Mouse (Mus musculus) layer of hippocampus, postnatal 14 days (tissue): Measurements from ENCODE around the gene Olfr358. TPM values are rescaled to one million over a fixed set of nuclear protein-coding genes. Genes with fewer than 3 reads are reported as not detected.

ENCODE experiments used
- DNase-seq, 2 experiments: peaks; one replicate each; pipeline ENCODE4 v3.0.0; 2021 to 2022; ENCODE audit warnings: low spot score in 2 of 2, mixed read lengths in 1 of 2
- long read RNA-seq, 2 experiments: library from polyadenylated mRNA; stranded (forward); transcript quantifications; one replicate each; pipeline ENCODE4 v2.0.0; 2021
- total RNA-seq, 2 experiments: library from RNA; stranded (reverse); gene quantifications; 2 replicates each; pipeline ENCODE4 v1.2.3; 2021

Gene Olfr358
- not detected for total RNA-seq
- long read RNA-seq, experiment 1 = 0 reads
- long read RNA-seq, experiment 2 = 0 reads

DNA sequence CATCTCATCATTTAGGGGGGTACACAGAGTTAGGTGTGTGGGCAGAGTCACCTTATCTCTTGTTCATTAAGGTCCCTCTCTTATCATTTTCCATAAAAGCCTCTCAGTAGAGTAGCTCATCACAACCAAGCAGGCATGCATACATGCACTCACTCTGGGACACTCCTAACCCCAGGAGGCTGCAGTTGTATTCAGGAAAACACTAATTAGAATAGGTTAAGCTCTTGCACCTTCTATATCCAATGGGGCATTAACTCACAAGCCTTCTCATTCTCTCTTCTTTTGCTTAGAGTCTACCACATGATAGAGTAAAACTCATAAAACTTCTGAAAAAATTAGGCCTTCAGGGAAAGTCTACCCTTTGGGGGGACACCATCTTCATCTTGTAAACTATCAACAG lies at the start of gene Olfr358:
Olfr358 (minus strand) TSS at position 101 of the 400 bp plus-strand sequence.
- no peak for DNase-seq

- no peak for DNase-seq
These were observed 12.1 kb downstream of the Olfr358 start for GRCm38 (mm10) chr2:36997030-36997429.

GRCm38 (mm10) chr2:36993527-36993926 lies 15.6 kb downstream of the Olfr358 start, which contains the start of gene Olfr357:
TSS of gene Olfr357 (plus strand) at chr2:36993827.
- DNase-seq = no peak

Other genes with a start within 250 kb of the Olfr358 start
- not detected for gene Olfr348, start 225.1 kb downstream of the Olfr358 start, total RNA-seq
- gene Olfr50, start 218.8 kb downstream of the Olfr358 start, total RNA-seq = not detected
- gene Olfr3, start 192.3 kb downstream of the Olfr358 start, total RNA-seq = not detected
- not detected for gene Olfr350, start 163.0 kb downstream of the Olfr358 start, total RNA-seq
- under 1 TPM; 0.12 TPM for gene Olfr351, start 146.7 kb downstream of the Olfr358 start, total RNA-seq
- not detected for gene Olfr352, start 140.9 kb downstream of the Olfr358 start, total RNA-seq
- not detected for gene Olfr353, start 116.4 kb downstream of the Olfr358 start, total RNA-seq
- not detected for gene Olfr354, start 103.7 kb downstream of the Olfr358 start, total RNA-seq
- gene Olfr355, start 80.4 kb downstream of the Olfr358 start, total RNA-seq = not detected
- not detected for gene Olfr356, start 72.2 kb downstream of the Olfr358 start, total RNA-seq
- gene Olfr357, start 15.5 kb downstream of the Olfr358 start, total RNA-seq = not detected
- gene Olfr360, start 56.4 kb upstream of the Olfr358 start, total RNA-seq = not detected
- gene Olfr361, start 80.0 kb upstream of the Olfr358 start, total RNA-seq = not detected
- gene Olfr362, start 108.6 kb upstream of the Olfr358 start, total RNA-seq = not detected
- gene Olfr364-ps1, start 130.0 kb upstream of the Olfr358 start, total RNA-seq = not detected
- gene Olfr365, start 178.9 kb upstream of the Olfr358 start, total RNA-seq = under 1 TPM in 1 of 2 experiments, not detected in 1; 0.07 TPM
- gene Olfr366, start 202.2 kb upstream of the Olfr358 start, total RNA-seq = not detected